Mouse (Mus musculus): ENCODE measurements around the gene Cd160.

Cd160 gene

GRCm38 (mm10) chr3:96828308-96828864, 765 bp downstream of the Cd160 start:
- DNase-seq (ENCODE audit: low read depth): no peak

GRCm38 (mm10) chr3:96825261-96825660, 3.9 kb downstream of the Cd160 start:
- DNase-seq (ENCODE audit: low read depth): no peak

GRCm38 (mm10) chr3:96824614-96825013, 4.5 kb downstream of the Cd160 start:
- no peak for DNase-seq (ENCODE audit: low read depth)

- DNase-seq (ENCODE audit: low read depth): no peak
Observed at GRCm38 (mm10) chr3:96823701-96824100, 5.5 kb downstream of the Cd160 start.

- no peak for DNase-seq (ENCODE audit: low read depth)
Observed at GRCm38 (mm10) chr3:96821581-96821980, 7.6 kb downstream of the Cd160 start.

GRCm38 (mm10) chr3:96820116-96820915, 8.8 kb downstream of the Cd160 start:
- no peak for DNase-seq (ENCODE audit: low read depth)

GRCm38 (mm10) chr3:96814342-96814741, 14.8 kb downstream of the Cd160 start:
- no peak for DNase-seq (ENCODE audit: low read depth)

GRCm38 (mm10) chr3:96813591-96814244, 15.4 kb downstream of the Cd160 start:
- no peak for DNase-seq (ENCODE audit: low read depth)

GRCm38 (mm10) chr3:96813106-96813505, 16.0 kb downstream of the Cd160 start:
- DNase-seq (ENCODE audit: low read depth): no peak

GRCm38 (mm10) chr3:96812395-96813091, 16.6 kb downstream of the Cd160 start:
- DNase-seq (ENCODE audit: low read depth): peak; percentile 75

GRCm38 (mm10) chr3:96811232-96811631, 17.9 kb downstream of the Cd160 start:
- DNase-seq (ENCODE audit: low read depth): no peak

- DNase-seq (ENCODE audit: low read depth): no peak
Observed at GRCm38 (mm10) chr3:96808651-96809050, 20.5 kb downstream of the Cd160 start.

GRCm38 (mm10) chr3:96808136-96808535, 21.0 kb downstream of the Cd160 start:
- no peak for DNase-seq (ENCODE audit: low read depth)

- no peak for DNase-seq (ENCODE audit: low read depth)
Observed at GRCm38 (mm10) chr3:96802214-96802613, 26.9 kb downstream of the Cd160 start.

- no peak for DNase-seq (ENCODE audit: low read depth)
Observed at GRCm38 (mm10) chr3:96800254-96800653, 28.9 kb downstream of the Cd160 start.

- DNase-seq (ENCODE audit: low read depth): no peak
Observed at GRCm38 (mm10) chr3:96788506-96788905, 40.6 kb downstream of the Cd160 start.

- no peak for DNase-seq (ENCODE audit: low read depth)
Observed at GRCm38 (mm10) chr3:96787784-96788183, 41.4 kb downstream of the Cd160 start.

- no peak for DNase-seq (ENCODE audit: low read depth)
Observed at GRCm38 (mm10) chr3:96782236-96782635, 46.9 kb downstream of the Cd160 start.

GRCm38 (mm10) chr3:96777120-96777519, 52.0 kb downstream of the Cd160 start:
- no peak for DNase-seq (ENCODE audit: low read depth)

GRCm38 (mm10) chr3:96772949-96773348, 56.2 kb downstream of the Cd160 start:
- no peak for DNase-seq (ENCODE audit: low read depth)

GRCm38 (mm10) chr3:96769971-96770370, 59.2 kb downstream of the Cd160 start:
- no peak for DNase-seq (ENCODE audit: low read depth)

GRCm38 (mm10) chr3:96764528-96764927, 64.6 kb downstream of the Cd160 start:
- DNase-seq (ENCODE audit: low read depth): no peak

- no peak for DNase-seq (ENCODE audit: low read depth)
Observed at GRCm38 (mm10) chr3:96759695-96760094, 69.5 kb downstream of the Cd160 start.
